Mouse (Mus musculus): Measurements from ENCODE around the gene Gm3373. TPM values are rescaled to one million over a fixed set of nuclear protein-coding genes. Genes with fewer than 3 reads are reported as not detected.

The Gm3373 gene
- not detected for polyA plus RNA-seq (2017; shearing (Covaris generic))

GRCm38 (mm10) chr14:5741477-5741876, at the start of gene Gm3373:
Gm3373 (minus strand) TSS chr14:5741577.

DNA sequence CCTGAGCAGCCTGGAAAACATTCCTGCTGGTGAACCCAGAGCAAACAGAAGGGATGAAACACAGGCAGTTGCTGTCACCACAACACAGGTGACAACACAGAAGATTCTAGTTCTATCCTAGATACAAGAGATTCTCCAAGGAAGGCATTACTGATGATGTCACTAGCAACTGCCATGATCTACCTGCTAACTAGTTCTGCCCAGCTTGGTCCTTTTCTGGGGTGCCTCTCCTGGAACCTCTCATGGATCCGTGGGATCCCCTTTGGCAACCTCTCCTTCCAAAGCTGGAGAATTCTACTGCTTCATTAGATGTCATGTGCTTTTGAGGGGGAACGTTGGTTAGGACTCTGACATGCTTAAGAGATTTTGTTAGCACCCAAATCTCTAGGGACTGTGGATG, 54.0 kb downstream of the Gm3373 start, which contains the start of gene Gm9603:
Gene Gm9603 (minus strand): TSS at position 101 of the 400 bp plus-strand sequence.

Other genes starting within 250 kb of the Gm3373 start
- 11.4 TPM for gene Gm3488, start 239.9 kb downstream of the Gm3373 start, polyA plus RNA-seq (2017; shearing (Covaris generic))
- not detected for gene Gm3532, start 203.1 kb downstream of the Gm3373 start, polyA plus RNA-seq (2017; shearing (Covaris generic))
- not detected for gene Gm8265, start 108.5 kb downstream of the Gm3373 start, polyA plus RNA-seq (2017; shearing (Covaris generic))
- gene Gm9603, start 54.1 kb downstream of the Gm3373 start, polyA plus RNA-seq (2017; shearing (Covaris generic)) = not detected
- 6.4 TPM for gene Gm3383, start 66.4 kb upstream of the Gm3373 start, polyA plus RNA-seq (2017; shearing (Covaris generic))
- gene Gm3424, start 88.8 kb upstream of the Gm3373 start, polyA plus RNA-seq (2017; shearing (Covaris generic)) = not detected
- 2.5 TPM for gene Gm8237, start 138.8 kb upstream of the Gm3373 start, polyA plus RNA-seq (2017; shearing (Covaris generic))
- 4.5 TPM for gene Gm3248, start 220.2 kb upstream of the Gm3373 start, polyA plus RNA-seq (2017; shearing (Covaris generic))
- not detected for gene Gm3453, start 237.6 kb upstream of the Gm3373 start, polyA plus RNA-seq (2017; shearing (Covaris generic))

Data from inflammation-experienced regulatory T-cells, adult 16 weeks (primary cell).